Mouse (Mus musculus): ENCODE results near the gene Slc15a4.

The Slc15a4 gene

GRCm38 (mm10) chr5:127621108-127621507 is 11.6 kb downstream of the Slc15a4 start:
- no peak for DNase-seq (ENCODE audit: low spot score in 2 of 2)

- no peak for DNase-seq (ENCODE audit: low spot score in 2 of 2)
These were observed 12.3 kb downstream of the Slc15a4 start for GRCm38 (mm10) chr5:127620371-127620770.

GRCm38 (mm10) chr5:127618834-127619233 is 13.9 kb downstream of the Slc15a4 start:
- DNase-seq (ENCODE audit: low spot score in 2 of 2) = no peak

- DNase-seq (ENCODE audit: low spot score in 2 of 2) = peak; percentile 93 to 98
These were observed 15.6 kb downstream of the Slc15a4 start for GRCm38 (mm10) chr5:127616884-127617635.

GRCm38 (mm10) chr5:127616151-127616550 is 16.5 kb downstream of the Slc15a4 start:
- no peak for DNase-seq (ENCODE audit: low spot score in 2 of 2)

DNA sequence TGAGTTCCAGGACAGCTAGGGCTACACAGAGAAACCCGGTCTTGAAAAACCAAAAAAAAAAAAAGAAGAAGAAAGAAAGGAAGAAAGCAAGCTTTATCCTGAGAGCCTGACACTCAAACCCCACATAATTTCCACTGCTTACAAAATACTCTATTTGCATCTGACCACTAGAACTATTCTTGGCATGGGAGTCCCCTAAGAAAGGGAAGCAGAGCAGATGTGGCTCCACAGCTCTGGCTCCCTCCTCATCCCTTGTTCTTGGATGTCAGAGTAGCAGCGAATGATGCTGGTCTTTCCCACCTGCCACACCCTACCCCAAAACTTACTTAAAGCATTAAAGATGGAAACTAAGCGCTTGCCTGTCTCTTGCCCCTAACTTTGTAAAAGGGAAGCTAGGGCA is 17.2 kb downstream of the Slc15a4 start:
- DNase-seq (ENCODE audit: low spot score in 2 of 2) = no peak

DNA sequence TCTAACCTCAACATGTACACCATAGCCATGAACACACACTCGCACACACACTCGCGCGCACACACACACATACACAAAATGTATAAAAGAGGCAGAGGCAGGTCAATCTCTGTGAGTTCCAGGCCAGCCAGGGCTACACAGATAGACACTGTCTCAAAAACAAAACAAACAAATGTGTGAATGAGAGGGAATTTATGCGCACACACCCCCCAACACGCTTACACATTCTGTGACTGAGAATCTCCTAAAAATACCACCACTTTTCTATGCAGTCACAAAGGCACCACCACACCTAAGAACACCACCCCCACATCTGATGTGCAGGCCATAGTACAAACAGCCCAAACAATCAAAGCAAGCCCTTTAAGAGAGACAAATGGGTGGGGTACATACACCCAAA is 20.3 kb downstream of the Slc15a4 start:
- no peak for DNase-seq (ENCODE audit: low spot score in 2 of 2)

DNA sequence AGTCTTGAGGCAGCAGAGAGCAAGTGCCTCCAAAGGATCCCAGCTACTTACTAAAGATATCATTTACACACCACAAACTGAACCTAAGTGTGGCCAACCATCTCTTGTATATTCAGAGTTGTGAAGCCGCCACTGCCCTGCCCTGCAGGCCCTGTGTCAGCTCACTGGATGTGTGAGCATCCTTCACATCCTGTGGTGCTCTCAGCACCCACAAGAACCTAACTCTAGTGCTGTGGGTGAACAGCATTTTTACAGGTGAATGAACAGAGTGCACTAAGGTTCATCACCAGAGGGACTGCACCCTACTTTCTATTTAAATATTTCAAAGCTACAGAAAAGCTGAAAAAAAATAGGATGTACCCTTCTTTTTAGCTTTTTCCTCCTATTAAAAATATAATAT is 20.8 kb downstream of the Slc15a4 start:
- no peak for DNase-seq (ENCODE audit: low spot score in 2 of 2)

DNA sequence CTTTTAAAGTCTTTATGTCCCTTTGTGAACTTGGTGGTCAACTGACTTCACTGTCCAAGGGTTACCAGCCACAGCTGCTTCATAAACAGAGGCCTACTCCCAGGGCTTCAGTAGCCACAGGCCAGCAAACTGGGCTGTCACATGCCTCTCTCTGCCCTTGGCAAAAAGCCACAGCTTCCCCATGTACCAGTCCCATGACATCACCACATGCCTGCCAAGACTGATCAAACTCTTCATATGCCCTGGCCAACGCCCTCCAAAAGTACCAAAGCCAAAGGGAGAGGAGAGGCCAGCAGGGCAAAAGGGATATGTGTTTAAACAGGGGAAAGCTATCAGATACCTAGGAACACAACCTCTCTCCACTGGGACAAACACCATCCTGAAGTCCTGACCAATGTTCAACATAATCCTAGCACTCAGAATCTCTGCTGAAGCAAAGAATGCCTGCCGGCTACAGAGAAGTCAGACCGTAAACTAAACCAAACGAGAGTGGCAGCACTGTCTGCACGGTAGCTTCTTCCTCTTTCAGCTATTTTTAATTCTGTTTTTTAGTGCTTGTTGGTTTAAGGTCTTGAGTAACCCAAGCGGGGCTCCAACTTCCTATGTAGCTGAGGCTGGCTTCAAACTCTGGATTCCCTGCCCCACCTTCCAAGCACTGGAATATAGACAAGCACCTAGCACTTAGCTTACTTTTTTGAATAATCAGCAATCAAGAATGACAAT is 21.7 kb downstream of the Slc15a4 start:
- DNase-seq (ENCODE audit: low spot score in 2 of 2) = peak; percentile 55 to 80

DNA sequence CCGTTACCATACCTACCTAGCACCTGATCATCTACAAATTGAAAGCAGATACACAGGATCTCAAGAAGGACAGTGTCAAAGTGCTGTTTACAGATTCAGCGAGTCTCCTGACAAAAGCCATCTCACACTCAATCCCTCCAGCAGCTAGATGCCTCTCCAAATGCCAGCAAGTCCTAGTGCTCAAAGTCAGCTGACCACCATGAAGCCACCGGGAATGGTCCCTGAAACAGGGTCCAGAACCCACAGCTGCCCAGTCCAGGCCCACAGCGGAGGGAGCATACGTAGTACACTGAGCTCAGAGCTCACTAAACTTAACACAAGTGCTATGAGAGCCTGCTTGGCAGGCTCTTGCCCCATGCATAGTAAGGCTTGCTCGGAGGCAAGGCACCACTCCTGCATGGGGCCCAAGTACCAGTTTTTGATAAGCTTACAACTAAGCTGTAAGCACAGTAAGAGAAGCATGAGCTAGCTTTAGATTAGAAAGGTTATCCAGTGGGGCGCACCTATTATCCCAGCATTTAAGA is 23.4 kb downstream of the Slc15a4 start:
- DNase-seq (ENCODE audit: low spot score in 2 of 2) = no peak

GRCm38 (mm10) chr5:127607507-127607906 is 25.2 kb downstream of the Slc15a4 start:
- DNase-seq (ENCODE audit: low spot score in 2 of 2) = no peak

GRCm38 (mm10) chr5:127602996-127603395 is 29.7 kb downstream of the Slc15a4 start:
- DNase-seq (ENCODE audit: low spot score in 2 of 2) = no peak

DNA sequence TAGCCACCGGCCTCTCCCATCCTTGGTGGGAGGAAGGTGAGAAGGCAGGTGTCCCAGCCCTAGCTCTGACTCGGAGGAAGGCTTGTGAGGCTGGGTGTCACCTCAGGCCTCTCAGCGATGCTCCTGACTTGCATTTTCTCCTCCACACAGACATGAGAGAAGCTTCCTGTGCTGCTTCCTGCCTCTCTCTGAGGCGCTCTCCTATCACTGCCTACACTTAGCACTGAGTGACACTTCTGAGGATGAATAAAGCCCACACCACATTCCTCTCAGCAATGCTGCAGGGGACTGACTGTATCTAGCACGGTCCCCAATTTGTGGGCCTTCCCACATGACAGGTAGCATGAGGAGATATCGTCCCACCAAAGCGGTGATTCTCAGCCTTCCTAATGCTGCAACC is 35.8 kb downstream of the Slc15a4 start:
- DNase-seq (ENCODE audit: low spot score in 2 of 2) = no peak

- DNase-seq (ENCODE audit: low spot score in 2 of 2) = no peak
These were observed 37.0 kb downstream of the Slc15a4 start for GRCm38 (mm10) chr5:127595676-127596075.

DNA sequence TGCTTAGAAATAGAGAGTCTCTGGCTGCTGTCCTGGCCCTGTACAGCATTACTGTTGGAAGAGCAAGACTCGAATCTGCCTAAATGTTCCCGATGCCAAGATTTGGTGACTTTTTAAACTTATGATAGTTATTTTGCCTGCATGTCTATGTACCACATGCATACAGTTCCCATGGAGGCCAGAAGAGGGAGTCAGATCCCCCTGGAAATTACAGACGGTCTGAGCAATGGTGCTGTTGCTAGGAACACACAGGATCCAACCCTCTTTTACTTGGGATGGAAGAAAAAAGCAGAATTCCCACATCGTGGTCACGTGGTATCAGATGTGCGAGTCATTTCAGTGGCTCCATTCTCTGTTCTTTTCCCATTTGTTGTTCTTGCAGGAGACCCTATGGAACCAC is 39.8 kb downstream of the Slc15a4 start:
- DNase-seq (ENCODE audit: low spot score in 2 of 2) = peak in 1 of 2 experiments; percentile 62

DNA sequence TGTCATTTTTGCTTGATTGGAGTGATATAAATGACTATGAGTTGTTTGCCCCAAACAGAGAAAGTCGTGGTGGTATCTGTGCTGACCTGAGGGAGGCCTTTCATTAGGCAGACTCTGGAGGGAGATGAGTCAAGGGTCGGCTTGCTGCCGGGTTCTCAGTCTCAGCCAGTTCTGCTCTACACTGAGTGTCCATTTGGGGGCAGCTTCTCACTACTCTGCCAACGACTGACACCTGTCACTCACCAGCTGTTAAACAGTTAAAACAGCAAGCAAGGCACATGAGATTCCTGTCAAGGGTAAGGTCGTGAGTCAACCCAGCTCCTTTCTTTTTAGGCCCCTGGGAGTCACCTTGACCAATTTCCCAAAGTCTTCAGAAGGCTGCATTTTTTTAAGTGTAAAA is 40.3 kb downstream of the Slc15a4 start:
- DNase-seq (ENCODE audit: low spot score in 2 of 2) = no peak

- no peak for DNase-seq (ENCODE audit: low spot score in 2 of 2)
These were observed 44.8 kb downstream of the Slc15a4 start for GRCm38 (mm10) chr5:127587854-127588253.

DNA sequence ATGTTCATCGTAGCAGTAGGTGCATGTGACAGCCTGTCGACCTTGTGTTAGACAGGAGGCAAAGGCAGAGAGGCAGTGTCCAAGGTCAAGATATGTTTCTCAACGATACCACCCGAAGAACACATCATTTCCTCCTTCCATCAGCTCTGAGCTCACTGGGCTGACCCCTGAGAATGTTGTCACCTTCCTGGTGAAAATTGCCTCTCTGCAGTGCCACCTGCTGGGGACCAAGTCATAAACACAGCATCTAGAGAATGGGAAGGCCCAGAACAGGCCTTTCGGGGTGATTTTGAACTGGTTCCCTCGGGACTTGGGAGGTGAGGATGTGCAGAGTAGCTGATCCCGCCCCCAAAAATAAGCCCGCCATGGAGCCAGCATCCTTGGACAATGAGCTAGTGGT is 49.0 kb downstream of the Slc15a4 start:
- DNase-seq (ENCODE audit: low spot score in 2 of 2) = no peak

- DNase-seq (ENCODE audit: low spot score in 2 of 2) = no peak
These were observed 55.3 kb downstream of the Slc15a4 start for GRCm38 (mm10) chr5:127577419-127577818.

DNA sequence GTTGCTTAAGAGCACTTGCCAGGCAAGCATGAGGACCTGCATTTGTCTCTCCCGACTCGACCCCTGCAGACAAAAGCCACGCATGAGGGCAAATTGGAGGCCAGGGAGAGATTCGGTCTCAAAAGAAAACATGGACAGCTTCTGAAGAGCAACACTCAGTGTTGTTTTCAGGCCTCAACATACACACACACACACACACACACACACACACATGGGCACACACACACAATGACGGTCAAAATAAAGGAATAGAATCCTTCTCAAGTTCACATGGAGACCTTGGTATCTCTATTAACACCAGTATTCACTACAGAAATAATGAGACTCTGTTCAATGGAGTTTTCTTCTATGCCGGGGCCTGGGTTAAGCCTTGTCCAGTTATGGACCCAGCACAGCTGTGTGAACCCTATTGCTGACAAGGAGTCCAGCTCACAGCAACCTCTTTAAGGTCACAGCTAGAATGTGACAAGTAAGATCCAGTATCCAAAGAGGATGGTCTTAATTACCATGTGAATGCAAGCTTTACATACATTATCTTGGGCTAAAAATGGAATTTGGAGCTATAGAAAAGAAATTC is 65.4 kb downstream of the Slc15a4 start:
- no peak for DNase-seq (ENCODE audit: low spot score in 2 of 2)

GRCm38 (mm10) chr5:127561086-127561485 is 71.6 kb downstream of the Slc15a4 start:
- DNase-seq (ENCODE audit: low spot score in 2 of 2) = no peak

- no peak for DNase-seq (ENCODE audit: low spot score in 2 of 2)
These were observed 84.6 kb downstream of the Slc15a4 start for GRCm38 (mm10) chr5:127548136-127548535.

DNA sequence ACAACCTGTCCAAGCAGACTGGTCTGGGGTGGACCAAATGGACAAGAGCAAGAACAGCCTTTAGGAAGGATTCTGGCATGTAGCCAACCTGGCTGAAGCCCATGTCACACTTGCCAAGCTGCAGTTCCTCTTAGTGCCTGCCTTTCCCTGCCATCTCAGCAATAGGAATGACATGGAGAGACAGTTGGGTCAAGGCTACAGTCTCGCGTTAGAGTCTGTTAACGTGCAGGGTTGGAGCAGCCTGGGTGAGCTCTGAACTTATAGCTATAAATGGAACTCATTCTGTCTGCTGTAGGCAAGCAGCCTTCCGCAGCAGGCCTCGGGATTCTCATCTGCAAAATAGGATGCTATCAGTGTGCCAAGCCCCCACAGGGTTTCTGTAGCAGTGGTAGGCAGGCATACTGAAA is 86.1 kb downstream of the Slc15a4 start:
- no peak for DNase-seq (ENCODE audit: low spot score in 2 of 2)
